Mouse (Mus musculus) cerebellum, adult 9-11 months (tissue): ENCODE results near the gene Prph.
A peak's percentile ranks its signal among the peaks of the same experiment; 100 is the strongest.
"Not testable (repeated sequence)": the region's sequence is repeated elsewhere in the genome, so short reads cannot be mapped to it uniquely, and the experiment has no call there.

Experiments
- DNase-seq: peaks from one replicate; pipeline ENCODE4 v3.0.0; 2022

Gene Prph

DNA sequence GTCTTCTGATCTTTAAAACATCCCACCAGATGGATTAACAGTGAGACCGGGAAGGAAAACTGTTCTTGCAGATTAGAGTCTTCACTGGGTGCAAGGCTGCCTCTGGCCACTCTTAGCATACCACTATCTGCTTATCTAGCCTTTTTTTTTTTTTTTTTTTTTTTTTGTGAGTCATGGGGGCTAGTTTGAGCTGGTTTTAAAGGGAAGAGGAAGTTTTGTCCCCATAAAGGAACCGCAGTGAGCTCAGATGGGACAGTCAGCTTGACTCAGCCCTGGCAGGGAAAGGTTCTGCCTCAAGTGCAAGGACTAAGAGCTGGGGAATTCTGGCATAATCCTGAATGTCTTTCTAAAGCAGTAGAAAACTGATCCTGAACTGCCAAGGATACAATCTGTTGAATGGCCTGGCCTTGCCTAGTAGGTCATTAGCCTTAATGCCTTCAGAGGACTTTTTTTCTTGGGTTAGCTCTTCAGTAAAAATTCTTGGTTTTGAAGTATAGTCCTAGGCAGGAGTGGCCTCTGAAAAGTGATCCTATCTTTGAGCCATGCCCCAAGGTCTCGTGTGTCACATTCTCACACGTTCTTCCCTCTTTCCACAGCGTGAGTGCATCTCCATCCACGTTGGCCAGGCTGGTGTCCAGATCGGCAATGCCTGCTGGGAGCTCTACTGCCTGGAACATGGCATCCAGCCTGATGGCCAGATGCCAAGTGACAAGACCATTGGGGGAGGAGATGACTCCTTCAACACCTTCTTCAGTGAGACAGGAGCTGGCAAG, 21.3 kb upstream of the Prph start:
- DNase-seq: peak; percentile 29

DNA sequence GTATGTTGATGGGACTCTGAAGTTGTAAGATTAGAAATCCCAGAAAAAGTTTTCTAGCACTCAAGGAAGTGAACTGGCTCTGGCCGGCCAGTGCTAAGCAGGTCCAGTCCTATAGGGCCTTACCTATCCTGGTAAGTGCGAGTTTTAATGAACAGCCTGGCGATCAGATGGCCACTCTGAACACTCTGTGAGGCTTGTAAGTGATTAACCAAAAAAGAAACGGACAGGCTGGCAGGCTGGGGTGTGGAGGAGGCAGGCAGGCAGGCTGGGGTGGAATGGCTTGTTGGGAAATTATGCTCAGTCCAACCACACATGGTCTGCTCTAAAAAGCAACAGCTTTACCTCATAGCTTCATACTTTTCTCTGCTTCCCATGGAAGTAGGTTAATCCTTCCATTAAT, 19.5 kb upstream of the Prph start:
- DNase-seq: no peak

GRCm38 (mm10) chr15:99036249-99036905, 18.6 kb upstream of the Prph start:
- no peak for DNase-seq

GRCm38 (mm10) chr15:99038025-99038424, 16.9 kb upstream of the Prph start:
- DNase-seq: no peak

DNA sequence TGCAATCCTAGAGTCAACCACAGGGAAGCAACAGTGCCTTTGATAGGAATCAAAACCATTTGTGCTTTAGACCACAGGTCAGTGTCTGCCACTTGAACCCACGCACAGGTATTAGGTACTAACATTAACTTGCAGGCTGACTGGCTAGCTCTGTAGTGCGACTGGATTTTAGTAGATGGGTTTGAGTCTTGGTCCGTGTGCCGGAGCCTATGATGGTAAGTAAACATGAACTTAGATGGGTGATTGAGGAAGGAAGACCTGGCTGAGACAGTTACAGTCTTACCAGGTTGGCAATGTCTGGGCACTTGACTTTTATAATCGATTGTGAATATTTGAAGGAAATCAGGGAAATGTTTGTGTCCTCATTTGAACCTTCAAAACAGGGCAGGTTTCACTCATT, 16.2 kb upstream of the Prph start:
- no peak for DNase-seq

- DNase-seq: no peak
These were observed 15.7 kb upstream of the Prph start for GRCm38 (mm10) chr15:99039306-99039705.

DNA sequence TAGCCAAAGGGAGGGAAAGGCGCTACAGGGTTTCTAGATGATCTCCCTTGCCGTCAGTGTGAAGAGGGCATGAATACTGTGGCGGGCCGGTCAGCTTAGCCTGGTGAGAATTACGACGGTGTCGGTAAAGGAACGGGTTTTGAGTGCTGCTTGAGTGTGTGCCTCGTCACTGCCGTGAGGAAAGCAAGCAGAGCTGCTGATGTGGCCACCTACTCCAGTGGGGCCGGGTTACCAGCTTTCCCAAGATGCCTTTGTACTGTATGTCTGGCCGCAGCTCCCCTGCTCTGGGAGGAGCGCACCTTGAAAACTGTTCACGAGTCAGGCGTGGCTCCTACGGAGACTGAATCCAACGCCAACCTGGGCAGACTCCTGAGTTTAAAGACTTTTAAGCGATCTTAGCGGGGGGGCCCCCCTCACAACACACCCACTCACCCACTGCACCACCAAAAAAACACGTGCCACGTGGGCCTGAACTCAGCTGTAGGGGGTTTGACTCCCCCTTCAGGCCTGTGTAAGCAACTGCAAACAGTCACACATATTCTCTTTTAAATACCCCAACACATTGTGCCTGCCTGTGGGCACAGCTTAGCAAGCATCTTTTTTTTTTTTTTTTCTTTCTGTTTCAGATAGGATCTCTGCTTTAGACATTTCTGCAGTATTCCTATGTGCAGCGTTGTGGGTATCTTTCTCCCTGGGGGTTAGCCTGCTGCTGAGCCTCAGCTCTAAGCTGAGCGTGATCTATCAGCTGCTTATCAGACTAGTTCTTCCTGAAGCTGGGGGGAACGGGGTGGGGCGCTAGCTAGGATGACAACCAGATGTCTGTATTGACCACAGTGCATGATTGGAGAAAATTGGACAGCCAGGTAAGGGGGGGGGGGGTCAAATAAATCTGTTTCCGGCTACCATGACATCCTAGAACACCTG, 14.7 kb upstream of the Prph start:
- no peak for DNase-seq

DNA sequence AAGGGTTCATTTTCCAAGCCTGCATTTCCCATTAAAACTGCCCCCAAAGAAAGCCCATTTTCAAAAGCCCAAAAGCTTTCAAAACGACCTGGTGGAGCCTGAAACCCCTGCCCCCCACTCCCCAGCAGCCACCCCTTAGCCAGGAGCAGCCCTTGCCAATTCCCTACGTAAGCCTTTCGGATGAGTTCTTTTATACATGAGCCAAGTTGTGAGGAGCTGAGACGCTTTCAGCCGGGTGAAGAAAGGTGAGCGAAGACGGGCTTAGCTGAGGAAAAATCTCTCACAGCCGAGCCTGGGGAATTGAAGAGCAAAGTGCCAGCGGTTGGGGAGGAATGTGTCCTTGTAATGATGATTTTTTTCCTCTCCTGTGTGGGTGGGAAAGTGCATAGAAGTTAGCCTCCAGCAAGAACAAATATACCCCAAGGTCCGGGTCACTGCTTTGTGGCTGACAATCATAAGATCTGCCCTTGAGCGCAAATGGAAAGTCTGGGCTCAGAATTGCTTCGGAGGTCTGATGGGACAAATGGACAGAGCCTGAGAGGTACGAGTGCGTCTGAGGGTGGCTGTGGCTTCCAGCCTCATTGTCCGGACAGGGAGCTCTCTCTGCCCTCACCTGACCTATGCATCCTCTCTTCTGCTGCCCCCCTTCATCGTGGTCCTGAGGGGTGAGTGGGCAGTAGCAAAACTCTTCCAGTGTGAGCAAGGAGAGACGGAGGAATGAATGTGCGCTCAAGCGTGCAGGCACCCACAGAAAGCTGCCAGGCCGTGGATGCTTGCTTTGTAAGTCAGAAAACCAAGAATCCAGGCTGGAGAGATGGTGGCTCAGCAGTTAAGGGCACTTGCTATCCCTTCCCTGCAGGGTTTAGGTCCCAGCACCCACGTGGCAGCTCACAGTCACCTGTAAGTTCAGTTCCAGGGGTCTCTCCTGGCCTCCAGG, 13.8 kb upstream of the Prph start:
- DNase-seq: no peak

GRCm38 (mm10) chr15:99042334-99042733, 12.6 kb upstream of the Prph start:
- DNase-seq: no peak

DNA sequence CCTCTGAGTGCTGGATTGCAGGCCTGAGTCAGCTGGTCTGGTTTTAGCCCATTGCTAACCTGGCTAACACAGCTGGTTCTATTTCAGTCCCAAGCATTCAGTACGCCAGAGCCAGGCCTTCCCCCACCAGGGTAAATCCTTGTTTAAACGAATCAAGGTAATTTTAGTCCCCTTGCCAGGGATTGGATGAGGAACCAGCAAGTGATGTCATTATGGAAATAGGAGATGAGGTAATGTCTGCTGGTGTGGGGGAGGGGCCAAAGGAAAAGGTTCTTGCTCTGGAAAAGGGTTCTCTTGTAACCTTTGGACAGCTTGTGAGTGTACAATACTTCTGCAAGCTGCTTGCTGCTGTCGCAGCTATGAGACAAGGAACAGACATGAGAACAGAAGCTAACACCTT, 10.1 kb upstream of the Prph start:
- DNase-seq: no peak

GRCm38 (mm10) chr15:99045734-99046133, 9.2 kb upstream of the Prph start:
- DNase-seq: not testable (repeated sequence)

DNA sequence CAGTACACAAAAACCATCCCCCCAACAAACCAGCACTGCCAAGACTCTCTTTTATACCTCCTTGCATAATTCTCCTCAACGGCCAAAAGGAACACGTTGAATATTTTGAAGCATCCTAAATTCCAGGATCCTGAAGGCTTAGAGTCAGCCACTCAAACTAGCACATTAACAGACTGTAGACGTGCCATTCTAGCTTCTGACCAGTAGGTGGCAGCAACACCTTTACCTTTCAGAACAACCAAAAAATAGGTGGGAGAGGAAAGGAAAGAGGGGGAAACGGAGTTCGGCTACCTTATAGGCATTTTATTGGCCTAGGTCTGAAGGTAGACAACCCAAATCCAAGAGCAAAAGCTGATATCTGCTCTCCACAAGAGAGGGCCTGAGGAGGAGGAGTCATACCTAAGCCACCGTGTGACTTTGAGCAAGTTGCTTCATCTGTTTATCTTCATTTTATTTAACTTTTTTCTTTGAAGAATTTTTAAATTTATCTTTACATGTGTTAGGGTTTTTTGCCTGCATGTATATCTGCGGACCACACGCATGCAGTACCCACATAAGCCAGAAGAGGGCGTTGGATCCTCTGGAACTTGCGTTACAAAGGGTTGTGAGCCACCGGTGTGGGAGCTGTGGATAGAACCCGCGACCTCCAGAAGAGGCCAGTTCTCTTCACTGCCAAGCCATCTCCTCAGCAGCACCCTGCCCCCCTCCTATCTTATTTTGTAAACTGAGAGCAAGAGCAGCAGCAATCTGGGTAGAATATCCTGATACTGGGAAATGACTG, 5.3 kb upstream of the Prph start:
- peak; percentile 43 for DNase-seq

DNA sequence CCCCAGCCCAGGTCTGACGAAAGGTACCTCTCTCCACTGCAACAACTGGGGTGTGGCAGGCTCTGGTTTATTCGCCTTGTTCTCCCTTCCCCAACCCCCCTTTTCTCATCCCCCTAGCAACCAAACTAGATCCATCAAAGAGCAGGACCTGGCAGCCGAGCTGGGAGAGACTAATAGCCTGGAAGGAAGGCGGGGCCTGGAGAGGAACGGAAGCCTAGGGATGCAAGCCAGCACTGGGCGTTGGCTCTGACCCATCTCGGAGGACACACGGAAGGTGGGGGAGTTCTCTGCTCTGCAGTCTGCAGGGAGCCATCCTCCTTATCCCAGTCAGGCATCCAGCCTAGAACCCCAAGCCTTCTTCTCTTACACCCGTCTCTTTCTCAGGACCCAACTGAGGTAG, 1.6 kb upstream of the Prph start:
- DNase-seq: no peak

- no peak for DNase-seq
These were observed 562 bp downstream of the Prph start for GRCm38 (mm10) chr15:99055511-99055961.

GRCm38 (mm10) chr15:99056332-99056731, 1.4 kb downstream of the Prph start:
- DNase-seq: no peak

- DNase-seq: no peak
These were observed 10.7 kb downstream of the Prph start for GRCm38 (mm10) chr15:99065557-99066165.

DNA sequence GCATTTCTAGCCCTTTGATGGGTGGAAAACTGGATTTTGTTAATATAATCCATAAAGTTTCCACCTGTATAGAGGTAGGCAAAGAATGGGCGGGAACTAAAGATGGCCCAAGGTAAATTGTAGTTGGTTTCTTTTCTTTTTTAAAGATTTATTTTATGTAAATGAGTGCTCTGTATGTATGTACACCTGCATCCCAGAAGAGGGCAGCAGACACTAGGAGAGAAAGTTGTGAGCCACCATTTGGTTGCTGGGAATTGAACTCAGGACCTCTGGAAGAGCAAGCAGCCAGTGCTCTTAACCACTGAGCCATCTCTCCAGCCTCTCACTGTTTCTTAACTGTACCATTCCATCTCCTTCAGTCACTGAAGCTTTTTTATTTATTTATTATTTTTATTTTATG, 17.0 kb downstream of the Prph start:
- DNase-seq: no peak

DNA sequence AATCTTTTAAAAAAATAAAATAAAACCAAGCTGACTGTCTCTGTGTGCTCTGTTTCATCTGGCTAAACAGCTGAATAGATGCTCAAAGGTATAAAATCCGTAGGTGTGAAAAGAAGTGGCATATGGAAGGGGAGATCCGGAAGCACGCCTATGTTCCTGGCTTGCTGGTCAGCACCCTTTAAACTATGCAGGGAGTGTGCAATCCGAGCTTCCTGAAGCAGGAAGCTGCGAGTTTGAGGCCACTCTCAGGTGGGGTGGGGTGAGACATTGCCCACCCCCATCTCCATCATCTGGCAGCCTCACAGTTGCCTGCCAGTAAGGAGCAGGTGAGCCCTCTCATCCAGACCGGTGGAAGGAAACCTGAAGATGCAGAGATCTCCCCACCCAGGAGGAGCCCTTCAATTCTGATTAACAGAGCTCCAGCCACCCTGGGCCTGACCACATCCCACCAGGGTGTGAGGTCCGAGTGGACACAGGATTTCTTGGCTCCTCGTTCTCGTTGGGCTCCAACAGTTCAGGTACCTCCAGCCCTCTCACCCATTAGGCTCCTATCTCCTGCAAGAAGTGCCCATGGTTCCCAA, 19.1 kb downstream of the Prph start, which contains the start of gene Troap:
Troap (plus strand) TSS at position 557 of the 581 bp plus-strand sequence.
- DNase-seq: no peak

DNA sequence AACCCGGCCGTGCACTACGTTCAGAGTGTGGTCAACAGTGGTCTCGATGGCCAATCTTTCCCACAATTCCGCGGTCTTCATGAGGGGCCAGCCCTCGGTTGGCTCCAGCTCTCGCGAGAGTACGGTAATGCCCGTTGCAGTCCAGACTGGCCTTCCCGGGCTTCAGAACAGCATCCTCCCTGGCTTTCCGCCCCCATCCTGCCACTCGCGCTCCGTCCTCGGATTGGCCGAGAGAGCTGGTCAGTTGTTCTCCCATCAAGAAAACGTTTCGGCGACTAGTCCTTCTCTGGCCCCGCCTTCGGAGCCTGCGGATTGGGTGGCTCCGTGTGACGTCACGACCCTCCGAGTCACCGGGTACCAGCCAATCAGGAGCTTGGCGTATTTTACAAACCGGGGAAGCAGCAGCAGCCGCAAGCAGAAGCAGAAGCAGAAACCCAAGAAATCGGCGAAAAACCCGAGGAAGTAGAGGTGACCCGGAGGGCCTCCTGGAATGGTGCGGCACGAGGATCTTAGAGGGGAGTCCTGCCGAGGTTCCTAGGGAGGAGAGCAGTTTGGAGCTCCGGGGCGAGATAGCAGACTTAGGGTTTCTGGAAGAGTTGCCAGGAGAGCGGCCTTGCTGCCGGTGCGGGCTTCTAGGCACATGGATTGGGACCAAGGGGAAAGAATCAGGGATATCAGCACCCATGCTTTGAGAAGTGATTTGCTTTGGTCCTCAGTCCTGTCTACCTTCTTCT, 19.8 kb downstream of the Prph start:
- peak; percentile 99 for DNase-seq

- not testable (repeated sequence) for DNase-seq
These were observed 21.0 kb downstream of the Prph start for GRCm38 (mm10) chr15:99076011-99076410.
